Mouse (Mus musculus): ENCODE data around the gene Kif5a. TPM values are rescaled to one million over a fixed set of nuclear protein-coding genes. Genes with fewer than 3 reads are reported as not detected.

The Kif5a gene
- polyA plus RNA-seq, 1 experiment from 2014 or later: 6.7 TPM

- Histone ChIP-seq H3K27ac (ENCODE audit: low read length) (no peak overlapping the region), H3K4me2 (ENCODE audit: low read depth, low read length) (no peak overlapping the region), H3K27me3 (ENCODE audit: control insufficient read depth, insufficient read depth, low read length) (no peaks in the 10 kb centered on the region), H3K4me1 (ENCODE audit: control insufficient read depth, insufficient read depth, low read length) (no peaks in the 10 kb centered on the region; the same call in 1 of the 2 replicates), H3K36me3 (ENCODE audit: control insufficient read depth, insufficient read depth, low read length) (peaks cover 13% of the 10 kb centered on the region), H3K9me3 (replicated peaks; ENCODE audit: control insufficient read depth, low read length) (no peaks in the 10 kb centered on the region), H3K9ac (ENCODE audit: low read length) (no peak overlapping the region), H3K4me3 (replicated peaks; ENCODE audit: low read length) (no peak overlapping the region)
- 81% methylated on average over 3 of the region's 3 CpGs for WGBS
- 0 out of 2 replicates have a peak, but pooled peaks have one; percentile 6 for ATAC-seq (ENCODE audit: insufficient read depth, low FRiP score)
Measured at GRCm38 (mm10) chr10:127203106-127203505, 60.0 kb downstream of the Kif5a start.

GRCm38 (mm10) chr10:127200279-127200678 lies 62.9 kb downstream of the Kif5a start:
- 0 out of 2 replicates have a peak overlapping the region, but pooled peaks have one; percentile 10 for H3K9ac ChIP-seq (ENCODE audit: low read length)
- H3K36me3 ChIP-seq (ENCODE audit: control insufficient read depth, insufficient read depth, low read length): peaks cover 13% of the 10 kb centered on the region
- H3K9me3 ChIP-seq (replicated peaks; ENCODE audit: control insufficient read depth, low read length): no peaks in the 10 kb centered on the region
- H3K27ac ChIP-seq (ENCODE audit: low read length): no peak overlapping the region
- H3K4me2 ChIP-seq (ENCODE audit: low read depth, low read length): no peak overlapping the region
- H3K4me3 ChIP-seq (replicated peaks; ENCODE audit: low read length): no peak overlapping the region
- no peaks in the 10 kb centered on the region for H3K27me3 ChIP-seq (ENCODE audit: control insufficient read depth, insufficient read depth, low read length)
- ATAC-seq (ENCODE audit: insufficient read depth, low FRiP score): no peak
- peaks cover 4% of the 10 kb centered on the region; the same call in 1 of the 2 replicates for H3K4me1 ChIP-seq (ENCODE audit: control insufficient read depth, insufficient read depth, low read length)
- 77% methylated on average over 8 of the region's 8 CpGs for WGBS

- 83% methylated on average over 11 of the region's 11 CpGs for WGBS
- Histone ChIP-seq H3K9ac (ENCODE audit: low read length) (0 out of 2 replicates have a peak overlapping the region, but pooled peaks have one; percentile 5), H3K9me3 (replicated peaks; ENCODE audit: control insufficient read depth, low read length) (no peaks in the 10 kb centered on the region)
Measured at GRCm38 (mm10) chr10:127199474-127199873, 63.7 kb downstream of the Kif5a start.

GRCm38 (mm10) chr10:127199068-127199467 lies 64.1 kb downstream of the Kif5a start:
- no peak for ATAC-seq (ENCODE audit: insufficient read depth, low FRiP score)
- Histone ChIP-seq H3K27ac (ENCODE audit: low read length) (no peak overlapping the region), H3K4me1 (ENCODE audit: control insufficient read depth, insufficient read depth, low read length) (peaks cover 15% of the 10 kb centered on the region; the same call in 1 of the 2 replicates), H3K36me3 (ENCODE audit: control insufficient read depth, insufficient read depth, low read length) (peaks cover 10% of the 10 kb centered on the region), H3K4me3 (replicated peaks; ENCODE audit: low read length) (no peak overlapping the region), H3K9me3 (replicated peaks; ENCODE audit: control insufficient read depth, low read length) (no peaks in the 10 kb centered on the region), H3K4me2 (ENCODE audit: low read depth, low read length) (no peak overlapping the region), H3K27me3 (ENCODE audit: control insufficient read depth, insufficient read depth, low read length) (no peaks in the 10 kb centered on the region), H3K9ac (ENCODE audit: low read length) (0 out of 2 replicates have a peak overlapping the region, but pooled peaks have one; percentile 5)
- WGBS: 70% methylated on average over 5 of the region's 5 CpGs

More at GRCm38 (mm10) chr10:127199474-127199873, 63.7 kb downstream of the Kif5a start:
- H3K4me1 ChIP-seq (ENCODE audit: control insufficient read depth, insufficient read depth, low read length): peaks cover 11% of the 10 kb centered on the region; the same call in 1 of the 2 replicates
- H3K4me3 ChIP-seq (replicated peaks; ENCODE audit: low read length): no peak overlapping the region
- no peak for ATAC-seq (ENCODE audit: insufficient read depth, low FRiP score)
- H3K4me2 ChIP-seq (ENCODE audit: low read depth, low read length): no peak overlapping the region
- no peaks in the 10 kb centered on the region for H3K27me3 ChIP-seq (ENCODE audit: control insufficient read depth, insufficient read depth, low read length)
- no peak overlapping the region for H3K27ac ChIP-seq (ENCODE audit: low read length)
- peaks cover 11% of the 10 kb centered on the region for H3K36me3 ChIP-seq (ENCODE audit: control insufficient read depth, insufficient read depth, low read length)

- Histone ChIP-seq H3K4me3 (replicated peaks; ENCODE audit: low read length) (no peak overlapping the region), H3K27me3 (ENCODE audit: control insufficient read depth, insufficient read depth, low read length) (no peaks in the 10 kb centered on the region), H3K9ac (ENCODE audit: low read length) (no peak overlapping the region), H3K9me3 (replicated peaks; ENCODE audit: control insufficient read depth, low read length) (no peaks in the 10 kb centered on the region), H3K4me2 (ENCODE audit: low read depth, low read length) (no peak overlapping the region), H3K36me3 (ENCODE audit: control insufficient read depth, insufficient read depth, low read length) (peaks cover 10% of the 10 kb centered on the region), H3K4me1 (ENCODE audit: control insufficient read depth, insufficient read depth, low read length) (peaks cover 15% of the 10 kb centered on the region; the same call in 1 of the 2 replicates), H3K27ac (ENCODE audit: low read length) (no peak overlapping the region)
- ATAC-seq (ENCODE audit: insufficient read depth, low FRiP score): no peak
- WGBS: 49% methylated on average over 2 of the region's 2 CpGs
Measured at GRCm38 (mm10) chr10:127198492-127198891, 64.7 kb downstream of the Kif5a start.

GRCm38 (mm10) chr10:127197505-127198110 lies 65.5 kb downstream of the Kif5a start:
- H3K4me1 ChIP-seq (ENCODE audit: control insufficient read depth, insufficient read depth, low read length): peaks cover 15% of the 10 kb centered on the region; the same call in 1 of the 2 replicates
- 78% methylated on average over 11 of the region's 11 CpGs for WGBS
- H3K4me2 ChIP-seq (ENCODE audit: low read depth, low read length): no peak overlapping the region
- peak overlapping the region; percentile 96 for H3K27ac ChIP-seq (ENCODE audit: low read length)
- no peak overlapping the region for H3K4me3 ChIP-seq (replicated peaks; ENCODE audit: low read length)
- H3K36me3 ChIP-seq (ENCODE audit: control insufficient read depth, insufficient read depth, low read length): peaks cover 10% of the 10 kb centered on the region
- ATAC-seq (ENCODE audit: insufficient read depth, low FRiP score): no peak
- H3K9me3 ChIP-seq (replicated peaks; ENCODE audit: control insufficient read depth, low read length): no peaks in the 10 kb centered on the region
- no peaks in the 10 kb centered on the region for H3K27me3 ChIP-seq (ENCODE audit: control insufficient read depth, insufficient read depth, low read length)
- H3K9ac ChIP-seq (ENCODE audit: low read length): no peak overlapping the region

- peak overlapping the region; percentile 96 for H3K27ac ChIP-seq (ENCODE audit: low read length)
- no peak overlapping the region for H3K4me2 ChIP-seq (ENCODE audit: low read depth, low read length)
- ATAC-seq (ENCODE audit: insufficient read depth, low FRiP score): no peak
- H3K4me3 ChIP-seq (replicated peaks; ENCODE audit: low read length): no peak overlapping the region
- no peak overlapping the region for H3K9ac ChIP-seq (ENCODE audit: low read length)
- H3K27me3 ChIP-seq (ENCODE audit: control insufficient read depth, insufficient read depth, low read length): no peaks in the 10 kb centered on the region
- H3K4me1 ChIP-seq (ENCODE audit: control insufficient read depth, insufficient read depth, low read length): peaks cover 15% of the 10 kb centered on the region; the same call in 1 of the 2 replicates
- H3K36me3 ChIP-seq (ENCODE audit: control insufficient read depth, insufficient read depth, low read length): peaks cover 9% of the 10 kb centered on the region
- no peaks in the 10 kb centered on the region for H3K9me3 ChIP-seq (replicated peaks; ENCODE audit: control insufficient read depth, low read length)
- WGBS: 83% methylated on average over 8 of the region's 8 CpGs
Measured at GRCm38 (mm10) chr10:127197104-127197503, 66.0 kb downstream of the Kif5a start.

- peaks cover 15% of the 10 kb centered on the region; the same call in 1 of the 2 replicates for H3K4me1 ChIP-seq (ENCODE audit: control insufficient read depth, insufficient read depth, low read length)
- H3K36me3 ChIP-seq (ENCODE audit: control insufficient read depth, insufficient read depth, low read length): peaks cover 7% of the 10 kb centered on the region
- no peaks in the 10 kb centered on the region for H3K9me3 ChIP-seq (replicated peaks; ENCODE audit: control insufficient read depth, low read length)
- no peaks in the 10 kb centered on the region for H3K27me3 ChIP-seq (ENCODE audit: control insufficient read depth, insufficient read depth, low read length)
- H3K27ac ChIP-seq (ENCODE audit: low read length): peak overlapping the region; percentile 96
- ATAC-seq (ENCODE audit: insufficient read depth, low FRiP score): peak; percentile 85
- 10% methylated on average over 5 of the region's 5 CpGs for WGBS
- H3K4me3 ChIP-seq (replicated peaks; ENCODE audit: low read length): peak overlapping the region; percentile 89
- peak overlapping the region; percentile 94 for H3K9ac ChIP-seq (ENCODE audit: low read length)
- peak overlapping the region; percentile 89 for H3K4me2 ChIP-seq (ENCODE audit: low read depth, low read length)
Measured at GRCm38 (mm10) chr10:127196392-127196791, 66.8 kb downstream of the Kif5a start.

GRCm38 (mm10) chr10:127195328-127196129 lies 67.6 kb downstream of the Kif5a start, which contains the start of gene Dtx3:
Gene Dtx3 (minus strand): TSS chr10:127195728.
- Histone ChIP-seq H3K4me2 (ENCODE audit: low read depth, low read length) (peak within 1 kb of the TSS; percentile 89), H3K9ac (ENCODE audit: low read length) (peak within 1 kb of the TSS; percentile 94), H3K4me3 (replicated peaks; ENCODE audit: low read length) (peak within 1 kb of the TSS; percentile 89), H3K9me3 (replicated peaks; ENCODE audit: control insufficient read depth, low read length) (no peaks in the 10 kb centered on the region), H3K27ac (ENCODE audit: low read length) (peak within 1 kb of the TSS; percentile 96), H3K27me3 (ENCODE audit: control insufficient read depth, insufficient read depth, low read length) (no peaks in the 10 kb centered on the region), H3K4me1 (ENCODE audit: control insufficient read depth, insufficient read depth, low read length) (peaks cover 23% of the 10 kb centered on the region), H3K36me3 (ENCODE audit: control insufficient read depth, insufficient read depth, low read length) (peaks cover 3% of the 10 kb centered on the region; the same call in 1 of the 2 replicates)
- ATAC-seq (ENCODE audit: insufficient read depth, low FRiP score): peak; percentile 41; the same call in 1 of the 2 replicates
- 2% methylated on average over 39 of the region's 47 CpGs for WGBS
